Mouse (Mus musculus) thymus, postnatal 36 days (tissue): ENCODE measurements around the gene Mark3.
"Not testable (repeated sequence)": the region's sequence is repeated elsewhere in the genome, so short reads cannot be mapped to it uniquely, and the experiment has no call there.

Experiments used
- DNase-seq, 2 experiments: peaks; one replicate each; pipeline ENCODE4 v3.0.0; 2022; ENCODE audit warnings: mixed read lengths in 2 of 2

The Mark3 gene

GRCm38 (mm10) chr12:111653434-111653833 is 79.1 kb downstream of the Mark3 start:
- DNase-seq = peak; percentile 42 to 47

GRCm38 (mm10) chr12:111655695-111656094 is 81.4 kb downstream of the Mark3 start:
- no peak for DNase-seq

- no peak for DNase-seq
Observed at GRCm38 (mm10) chr12:111659331-111659730, 85.0 kb downstream of the Mark3 start.

- DNase-seq = no peak
Observed at GRCm38 (mm10) chr12:111660628-111661027, 86.3 kb downstream of the Mark3 start.

GRCm38 (mm10) chr12:111661554-111661953 is 87.2 kb downstream of the Mark3 start:
- not testable (repeated sequence) for DNase-seq

- DNase-seq = no peak
Observed at GRCm38 (mm10) chr12:111663228-111664143, 89.2 kb downstream of the Mark3 start.

- DNase-seq = no peak
Observed at GRCm38 (mm10) chr12:111664144-111664634, 89.9 kb downstream of the Mark3 start.

- no peak for DNase-seq
Observed at GRCm38 (mm10) chr12:111665041-111665880, 90.9 kb downstream of the Mark3 start.

- no peak for DNase-seq
Observed at GRCm38 (mm10) chr12:111666380-111666779, 92.1 kb downstream of the Mark3 start.

GRCm38 (mm10) chr12:111667421-111667820 is 93.1 kb downstream of the Mark3 start:
- DNase-seq = no peak

GRCm38 (mm10) chr12:111668457-111668912 is 94.2 kb downstream of the Mark3 start:
- DNase-seq = peak; percentile 91 to 96

GRCm38 (mm10) chr12:111669000-111669788 is 94.9 kb downstream of the Mark3 start:
- DNase-seq = no peak

GRCm38 (mm10) chr12:111669961-111670360 is 95.6 kb downstream of the Mark3 start:
- DNase-seq = no peak

GRCm38 (mm10) chr12:111670371-111670971 is 96.1 kb downstream of the Mark3 start:
- DNase-seq = no peak

- DNase-seq = no peak
Observed at GRCm38 (mm10) chr12:111670976-111671375, 96.7 kb downstream of the Mark3 start.

GRCm38 (mm10) chr12:111671431-111671902 is 97.1 kb downstream of the Mark3 start:
- DNase-seq = peak; percentile 64 to 70

- peak; percentile 33 to 51 for DNase-seq
Observed at GRCm38 (mm10) chr12:111672176-111672575, 97.9 kb downstream of the Mark3 start, which contains the start of gene Ckb. Gene Ckb, minus strand, starts transcription at chr12:111672338.

- no peak for DNase-seq
Observed at GRCm38 (mm10) chr12:111672581-111672980, 98.3 kb downstream of the Mark3 start.

- DNase-seq = no peak
Observed at GRCm38 (mm10) chr12:111674850-111675486, 100.6 kb downstream of the Mark3 start.

- no peak for DNase-seq
Observed at GRCm38 (mm10) chr12:111675797-111676580, 101.7 kb downstream of the Mark3 start.
